Mouse (Mus musculus) forebrain, embryonic 11.5 days (tissue): ENCODE measurements around the gene Dip2c. TPM values are rescaled to one million over a fixed set of nuclear protein-coding genes. Genes with fewer than 3 reads are reported as not detected.

Experiments used
- ATAC-seq: fragments of 200-750 bp; cut with Nextera tagmentation; replicated peaks from 2 replicates; pipeline ENCODE4 v1.8.0; 2017; ENCODE audit warnings: moderate TSS enrichment; ENCODE audit not compliant: low FRiP score
- DNase-seq: peaks from one replicate; pipeline ENCODE4 v3.0.0-alpha.2; 2017; ENCODE audit warnings: low spot score
- H3K27ac ChIP-seq: fragments of 300-500 bp; sonication (generic); 2 replicates; pipeline ENCODE4 v1.5.1; 2014; ENCODE audit warnings: low read depth, low read length
- H3K27me3 ChIP-seq: fragments of 300-500 bp; sonication (generic); 2 replicates; pipeline ENCODE4 v1.6.1; 2014; ENCODE audit warnings: mild to moderate bottlenecking, low read length, mixed read lengths; ENCODE audit not compliant: control insufficient read depth, insufficient read depth
- H3K36me3 ChIP-seq: fragments of 300-500 bp; sonication (generic); 2 replicates; pipeline ENCODE4 v1.6.1; 2014; ENCODE audit warnings: mild to moderate bottlenecking, low read length, moderate library complexity, mixed read lengths; ENCODE audit not compliant: control insufficient read depth, insufficient read depth
- H3K4me1 ChIP-seq: fragments of 300-500 bp; sonication (generic); replicated peaks from 2 replicates; pipeline ENCODE4 v1.6.1; 2014; ENCODE audit warnings: low read length, mixed read lengths; ENCODE audit not compliant: control insufficient read depth, insufficient read depth
- H3K4me2 ChIP-seq: fragments of 300-500 bp; sonication (generic); 2 replicates; pipeline ENCODE4 v1.6.1; 2014; ENCODE audit warnings: low read depth, mild to moderate bottlenecking, low read length, moderate library complexity, mixed read lengths; ENCODE audit not compliant: severe bottlenecking
- H3K4me3 ChIP-seq: fragments of 300-500 bp; sonication (generic); 2 replicates; pipeline ENCODE4 v1.5.1; 2014; ENCODE audit warnings: low read depth, low read length
- H3K9ac ChIP-seq: fragments of 300-500 bp; sonication (generic); 2 replicates; pipeline ENCODE4 v1.6.1; 2014; ENCODE audit warnings: low read length
- H3K9me3 ChIP-seq: fragments of 300-500 bp; sonication (generic); 2 replicates; pipeline ENCODE4 v1.6.1; 2016; ENCODE audit warnings: low read length, mixed read lengths; ENCODE audit not compliant: control insufficient read depth
- WGBS: fragments of 180-500 bp; shearing (Covaris S2); extraction: QIAGEN DNeasy Blood & Tissue Kit; methylation state at CpG from one replicate; pipeline ENCODE4 v1.1.7; 2014; 5-methylcytosine and 5-hydroxymethylcytosine counted together
- polyA plus RNA-seq: library from polyadenylated mRNA; unstranded; fragments of >200 nt; fragmentation: Nextera tagmentation; extraction: Ambion mirVana; gene quantifications from 2 replicates; pipeline ENCODE4 v1.2.1, GENCODE M21; 2014

The Dip2c gene
- polyA plus RNA-seq, 1 experiment from 2014 or later = 9.0 TPM

GRCm38 (mm10) chr13:9310806-9311205 is 34.5 kb downstream of the Dip2c start:
- no peaks in the 10 kb centered on the region for H3K27me3 ChIP-seq
- no peak overlapping the region for H3K9ac ChIP-seq
- H3K4me2 ChIP-seq = no peak overlapping the region
- no peaks in the 10 kb centered on the region for H3K36me3 ChIP-seq
- DNase-seq (no peak), ATAC-seq (no peak)
- WGBS = 78% methylated on average over 1 of the region's 1 CpGs
- no peaks in the 10 kb centered on the region; the same call in 1 of the 2 replicates for H3K4me1 ChIP-seq
- no peak overlapping the region for H3K4me3 ChIP-seq
- no peak overlapping the region for H3K27ac ChIP-seq
- no peaks in the 10 kb centered on the region for H3K9me3 ChIP-seq

- Histone ChIP-seq H3K9me3 (no peaks in the 10 kb centered on the region), H3K9ac (no peak overlapping the region), H3K4me2 (no peak overlapping the region), H3K4me1 (no peaks in the 10 kb centered on the region; the same call in 1 of the 2 replicates), H3K36me3 (no peaks in the 10 kb centered on the region), H3K4me3 (no peak overlapping the region), H3K27me3 (no peaks in the 10 kb centered on the region), H3K27ac (no peak overlapping the region)
- DNase-seq = no peak
- ATAC-seq = no peak
Measured at GRCm38 (mm10) chr13:9312916-9313315, 36.6 kb downstream of the Dip2c start.

DNA sequence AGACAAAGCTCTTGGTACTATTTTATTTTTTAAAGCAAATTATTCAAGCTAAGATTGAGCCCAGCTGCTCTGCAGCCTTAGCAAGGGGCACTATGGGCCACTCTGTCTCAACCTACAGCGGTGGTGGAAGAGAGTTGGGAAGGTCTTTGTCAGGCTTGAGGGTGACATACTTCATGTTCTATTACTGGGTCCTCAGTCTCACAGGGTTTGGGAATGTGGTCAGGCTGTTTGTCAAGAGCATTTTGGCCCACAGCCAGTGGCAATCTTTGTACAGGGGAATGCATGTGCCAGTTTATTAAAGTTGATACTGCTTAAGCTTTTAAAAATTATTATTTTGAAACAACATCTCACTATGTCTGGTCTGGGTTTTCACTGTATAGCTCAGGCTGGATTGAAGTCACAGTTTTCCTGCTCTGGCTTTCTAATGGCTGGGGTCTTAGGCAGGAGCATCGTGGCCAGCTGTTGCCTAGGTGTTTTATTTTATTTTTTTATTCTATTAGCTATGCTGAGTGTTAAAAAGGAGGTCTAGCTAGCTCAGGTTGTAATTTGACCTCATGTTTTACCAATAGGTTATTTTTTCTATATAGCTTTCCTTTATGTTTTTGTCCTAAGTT is 37.9 kb downstream of the Dip2c start:
- DNase-seq (no peak), ATAC-seq (no peak)
- Histone ChIP-seq H3K27ac (no peak overlapping the region), H3K4me1 (no peaks in the 10 kb centered on the region; the same call in 1 of the 2 replicates), H3K36me3 (no peaks in the 10 kb centered on the region), H3K4me3 (no peak overlapping the region), H3K4me2 (no peak overlapping the region), H3K9ac (no peak overlapping the region), H3K9me3 (no peaks in the 10 kb centered on the region), H3K27me3 (no peaks in the 10 kb centered on the region)
- WGBS = 74% methylated on average over 2 of the region's 2 CpGs

GRCm38 (mm10) chr13:9314713-9315112 is 38.4 kb downstream of the Dip2c start:
- no peak overlapping the region for H3K4me3 ChIP-seq
- H3K9ac ChIP-seq = no peak overlapping the region
- no peaks in the 10 kb centered on the region; the same call in 1 of the 2 replicates for H3K4me1 ChIP-seq
- no peak overlapping the region for H3K4me2 ChIP-seq
- H3K27ac ChIP-seq = no peak overlapping the region
- no peaks in the 10 kb centered on the region for H3K9me3 ChIP-seq
- ATAC-seq = no peak
- WGBS = 78% methylated on average over 4 of the region's 4 CpGs
- no peak for DNase-seq
- H3K36me3 ChIP-seq = no peaks in the 10 kb centered on the region
- H3K27me3 ChIP-seq = no peaks in the 10 kb centered on the region

DNA sequence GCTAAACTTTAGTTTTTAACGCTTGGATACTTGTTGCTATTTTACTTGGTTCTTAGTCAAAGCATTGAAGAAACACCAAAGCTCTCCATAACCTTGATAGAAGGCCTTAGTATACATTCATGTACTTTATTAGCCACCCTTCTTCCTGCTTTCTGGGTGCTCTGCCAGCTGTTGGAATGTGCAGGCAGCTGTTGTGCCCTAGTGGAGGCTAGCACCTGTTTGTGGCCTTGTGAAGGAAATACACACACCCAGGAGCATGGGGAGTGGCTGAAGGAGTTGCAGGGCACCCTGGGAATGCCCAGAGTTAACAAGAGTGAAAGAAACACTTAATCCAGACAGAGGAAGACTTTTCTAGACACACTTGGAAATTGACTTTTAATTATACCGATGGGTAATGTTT is 43.4 kb downstream of the Dip2c start:
- H3K4me2 ChIP-seq = no peak overlapping the region
- H3K4me1 ChIP-seq = no peaks in the 10 kb centered on the region
- no peak overlapping the region for H3K9ac ChIP-seq
- no peaks in the 10 kb centered on the region for H3K36me3 ChIP-seq
- no peak overlapping the region for H3K4me3 ChIP-seq
- no peaks in the 10 kb centered on the region for H3K9me3 ChIP-seq
- no peak for DNase-seq
- WGBS = 79% methylated on average over 2 of the region's 2 CpGs
- no peaks in the 10 kb centered on the region for H3K27me3 ChIP-seq
- no peak for ATAC-seq
- H3K27ac ChIP-seq = no peak overlapping the region

DNA sequence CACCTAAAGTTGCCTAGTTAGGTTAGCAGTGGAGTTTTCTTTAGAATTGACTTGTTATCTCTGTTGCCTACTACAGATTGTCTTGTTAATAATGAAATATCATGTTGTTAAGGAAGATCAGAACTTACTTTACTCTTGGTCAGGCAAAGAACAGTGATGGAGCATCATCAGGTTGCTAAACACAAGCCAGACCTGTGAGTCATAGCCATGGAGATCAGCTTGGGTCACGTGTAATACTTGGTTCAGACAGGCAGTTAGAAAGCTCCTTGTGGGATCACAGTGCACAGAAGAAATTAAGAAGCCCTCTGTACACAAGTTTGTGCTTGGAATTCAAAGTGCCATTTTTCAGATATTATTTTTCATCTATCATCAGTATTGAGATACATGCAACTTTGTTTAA is 48.9 kb downstream of the Dip2c start:
- ATAC-seq (no peak), DNase-seq (no peak)
- no peak overlapping the region for H3K4me2 ChIP-seq
- no peak overlapping the region for H3K4me3 ChIP-seq
- H3K27me3 ChIP-seq = no peaks in the 10 kb centered on the region
- WGBS = 67% methylated on average over 1 of the region's 1 CpGs
- no peaks in the 10 kb centered on the region for H3K36me3 ChIP-seq
- no peak overlapping the region for H3K27ac ChIP-seq
- no peaks in the 10 kb centered on the region for H3K9me3 ChIP-seq
- H3K4me1 ChIP-seq = no peaks in the 10 kb centered on the region
- H3K9ac ChIP-seq = no peak overlapping the region

- no peaks in the 10 kb centered on the region for H3K9me3 ChIP-seq
- H3K9ac ChIP-seq = no peak overlapping the region
- peak; percentile 52 for DNase-seq
- H3K27ac ChIP-seq = no peak overlapping the region
- 62% methylated on average over 1 of the region's 1 CpGs for WGBS
- H3K4me2 ChIP-seq = no peak overlapping the region
- ATAC-seq = peak; percentile 67; the same call in 1 of the 2 replicates
- no peaks in the 10 kb centered on the region for H3K4me1 ChIP-seq
- H3K36me3 ChIP-seq = no peaks in the 10 kb centered on the region
- no peaks in the 10 kb centered on the region for H3K27me3 ChIP-seq
- no peak overlapping the region for H3K4me3 ChIP-seq
Measured at GRCm38 (mm10) chr13:9329307-9329915, 53.1 kb downstream of the Dip2c start.

- H3K9ac ChIP-seq = no peak overlapping the region
- no peak overlapping the region for H3K4me3 ChIP-seq
- H3K4me2 ChIP-seq = no peak overlapping the region
Measured at GRCm38 (mm10) chr13:9333187-9333586, 56.9 kb downstream of the Dip2c start.

GRCm38 (mm10) chr13:9340293-9340692 is 64.0 kb downstream of the Dip2c start:
- H3K4me3 ChIP-seq = no peak overlapping the region
- WGBS = 88% methylated on average over 4 of the region's 4 CpGs

More at GRCm38 (mm10) chr13:9333187-9333586, 56.9 kb downstream of the Dip2c start:
- Histone ChIP-seq H3K27me3 (no peaks in the 10 kb centered on the region), H3K4me1 (no peaks in the 10 kb centered on the region), H3K27ac (no peak overlapping the region), H3K9me3 (no peaks in the 10 kb centered on the region), H3K36me3 (no peaks in the 10 kb centered on the region)
- ATAC-seq = no peak
- DNase-seq = no peak

More at GRCm38 (mm10) chr13:9340293-9340692, 64.0 kb downstream of the Dip2c start:
- no peak overlapping the region for H3K27ac ChIP-seq
- no peak overlapping the region for H3K9ac ChIP-seq
- H3K9me3 ChIP-seq = no peaks in the 10 kb centered on the region
- ATAC-seq (no peak), DNase-seq (no peak)
- H3K4me1 ChIP-seq = no peaks in the 10 kb centered on the region
- H3K4me2 ChIP-seq = no peak overlapping the region
- no peaks in the 10 kb centered on the region for H3K36me3 ChIP-seq
- H3K27me3 ChIP-seq = no peaks in the 10 kb centered on the region
